Mouse (Mus musculus): ENCODE results near the gene Abhd4. TPM values are rescaled to one million over a fixed set of nuclear protein-coding genes. Genes with fewer than 3 reads are reported as not detected.
A peak's percentile ranks its signal among the peaks of the same experiment; 100 is the strongest.

The Abhd4 gene
- 74.5 and 75.8 TPM in 2 replicates for polyA plus RNA-seq (2012; rRNA removed)

DNA sequence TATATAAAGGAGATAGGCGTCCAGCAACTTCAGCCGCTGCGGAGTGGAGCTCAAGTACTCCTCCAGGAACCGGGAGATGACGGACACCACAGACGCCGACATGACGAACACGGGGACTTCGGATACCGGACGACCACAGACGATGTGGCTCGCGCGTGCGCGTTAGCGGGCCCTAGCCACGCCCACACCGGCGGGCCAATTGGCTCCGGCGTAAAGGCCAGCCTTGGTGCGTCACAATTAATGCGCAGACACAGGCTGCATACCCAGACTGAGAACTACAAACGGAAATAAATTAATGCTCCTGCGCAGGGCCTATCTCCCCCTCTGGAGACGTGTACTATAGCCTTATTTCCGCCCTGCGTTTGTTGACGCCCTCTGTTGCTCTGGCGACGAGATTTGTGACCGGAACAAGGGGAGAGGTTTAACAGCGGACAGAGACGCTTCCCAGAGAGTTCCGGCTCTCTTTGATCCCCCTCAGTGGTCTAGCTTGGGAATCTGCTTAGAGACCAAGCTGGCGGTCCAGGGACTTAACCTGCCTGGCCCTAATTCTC is at the start of gene Abhd4, which contains the start of gene Dad1:
Abhd4 (plus strand) TSS at position 448 of the 551 bp plus-strand sequence.
Dad1 (minus strand) TSS at position 364 of the 551 bp plus-strand sequence.
- Histone ChIP-seq H3K36me3 (ENCODE audit: control insufficient read depth, insufficient read depth, low read length) (no peaks in the 10 kb centered on the region), H3K4me3 (ENCODE audit: insufficient read depth, low read depth, low read length) (peak within 1 kb of the TSS; percentile 86), H3K27me3 (replicated peaks; ENCODE audit: control insufficient read depth, insufficient read depth, low read length) (no peaks in the 10 kb centered on the region), H3K4me1 (ENCODE audit: control insufficient read depth, insufficient read depth, low read length) (peaks cover 19% of the 10 kb centered on the region), H3K27ac (ENCODE audit: insufficient read depth, low read depth, low read length) (peak within 1 kb of the TSS; percentile 84)
- peak; percentile 99 for DNase-seq
- under 1% methylated on average over 39 of the region's 39 CpGs for WGBS
- TF ChIP-seq POLR2A (IDR thresholded peaks at IDR 0.05; ENCODE audit: low read depth, low read length), result peak; percentile 88
- TF ChIP-seq CTCF (conservative IDR thresholded peaks at IDR 0.05; ENCODE audit: insufficient read depth, insufficient read length, low read depth, low read length), result no peak

DNA sequence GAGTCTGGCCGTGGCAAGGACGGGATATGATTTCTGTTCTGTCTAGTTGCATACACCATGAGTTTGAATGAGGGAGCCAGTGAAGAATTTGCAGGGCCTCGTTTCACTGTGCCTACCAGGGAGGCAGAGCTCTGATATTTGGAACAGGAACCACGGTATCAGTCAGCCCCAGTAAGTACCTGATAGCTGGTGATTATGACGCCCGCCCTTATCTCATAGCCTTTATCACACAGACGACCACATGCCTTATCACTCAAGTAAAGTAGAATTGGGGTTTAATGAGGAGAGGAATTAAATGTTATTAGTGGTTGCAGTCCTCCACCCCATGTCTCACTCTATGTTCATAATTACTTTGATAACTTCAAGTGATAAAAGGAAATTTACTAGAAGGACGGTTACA is 49.7 kb upstream of the Abhd4 start:
- Histone ChIP-seq H3K27me3 (replicated peaks; ENCODE audit: control insufficient read depth, insufficient read depth, low read length) (no peaks in the 10 kb centered on the region), H3K36me3 (ENCODE audit: control insufficient read depth, insufficient read depth, low read length) (no peaks in the 10 kb centered on the region), H3K27ac (ENCODE audit: insufficient read depth, low read depth, low read length) (no peak overlapping the region), H3K4me1 (ENCODE audit: control insufficient read depth, insufficient read depth, low read length) (peaks cover 2% of the 10 kb centered on the region; the same call in 1 of the 2 replicates), H3K4me3 (ENCODE audit: insufficient read depth, low read depth, low read length) (no peak overlapping the region)
- TF ChIP-seq CTCF (conservative IDR thresholded peaks at IDR 0.05; ENCODE audit: insufficient read depth, insufficient read length, low read depth, low read length), result no peak
- no peak for TF ChIP-seq POLR2A (IDR thresholded peaks at IDR 0.05; ENCODE audit: low read depth, low read length)
- WGBS, result 85% methylated on average over 8 of the region's 8 CpGs
- DNase-seq, result no peak

DNA sequence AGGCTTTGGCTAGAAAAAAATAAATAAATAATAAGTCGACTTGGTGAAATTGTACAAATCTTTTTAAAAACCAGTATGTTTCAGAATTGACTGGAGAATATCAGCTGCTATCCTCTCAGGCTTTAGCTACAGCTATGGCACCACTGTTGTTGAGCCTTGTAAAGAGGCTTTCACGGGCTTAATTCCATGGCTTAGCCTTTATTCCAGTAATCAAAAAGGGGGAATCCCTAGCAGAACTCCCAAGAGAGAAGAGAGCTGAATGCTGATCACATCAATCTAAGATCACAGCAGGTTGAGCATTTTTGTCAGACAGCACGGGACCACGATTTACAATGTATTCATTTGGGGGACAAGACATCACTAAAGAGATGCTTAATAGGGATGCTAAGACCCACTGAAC is 49.2 kb upstream of the Abhd4 start:
- no peaks in the 10 kb centered on the region for H3K27me3 ChIP-seq (replicated peaks; ENCODE audit: control insufficient read depth, insufficient read depth, low read length)
- H3K4me3 ChIP-seq (ENCODE audit: insufficient read depth, low read depth, low read length), result no peak overlapping the region
- H3K27ac ChIP-seq (ENCODE audit: insufficient read depth, low read depth, low read length), result no peak overlapping the region
- no peak for DNase-seq
- peaks cover 2% of the 10 kb centered on the region; the same call in 1 of the 2 replicates for H3K4me1 ChIP-seq (ENCODE audit: control insufficient read depth, insufficient read depth, low read length)
- 79% methylated on average over 4 of the region's 4 CpGs for WGBS
- no peaks in the 10 kb centered on the region for H3K36me3 ChIP-seq (ENCODE audit: control insufficient read depth, insufficient read depth, low read length)
- TF ChIP-seq POLR2A (IDR thresholded peaks at IDR 0.05; ENCODE audit: low read depth, low read length) (no peak), CTCF (conservative IDR thresholded peaks at IDR 0.05; ENCODE audit: insufficient read depth, insufficient read length, low read depth, low read length) (no peak)

DNA sequence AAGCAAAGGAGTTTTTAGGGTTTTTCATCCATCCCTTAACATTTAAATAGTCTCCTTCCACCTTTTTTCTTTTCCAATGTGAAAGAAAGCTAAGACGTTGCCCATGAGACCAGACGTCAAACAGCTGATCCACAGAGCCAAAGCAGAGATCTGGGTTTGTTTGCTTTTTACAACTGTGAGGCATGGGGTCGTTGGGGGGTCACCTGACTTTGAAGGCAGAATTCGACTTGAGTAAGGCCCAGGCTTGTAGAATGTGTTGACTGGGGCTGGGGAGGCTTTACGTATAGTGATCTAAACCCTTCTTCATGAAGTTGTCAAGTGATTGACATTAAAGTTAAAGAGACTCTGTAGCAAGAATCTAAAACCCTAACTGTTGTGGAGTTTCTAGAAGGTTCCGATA is 48.1 kb upstream of the Abhd4 start:
- H3K4me1 ChIP-seq (ENCODE audit: control insufficient read depth, insufficient read depth, low read length), result peaks cover 2% of the 10 kb centered on the region; the same call in 1 of the 2 replicates
- H3K27me3 ChIP-seq (replicated peaks; ENCODE audit: control insufficient read depth, insufficient read depth, low read length), result no peaks in the 10 kb centered on the region
- WGBS, result 64% methylated on average over 6 of the region's 6 CpGs
- no peaks in the 10 kb centered on the region for H3K36me3 ChIP-seq (ENCODE audit: control insufficient read depth, insufficient read depth, low read length)
- no peak overlapping the region for H3K4me3 ChIP-seq (ENCODE audit: insufficient read depth, low read depth, low read length)
- no peak for DNase-seq
- H3K27ac ChIP-seq (ENCODE audit: insufficient read depth, low read depth, low read length), result peak overlapping the region; percentile 11; the same call in 1 of the 2 replicates
- TF ChIP-seq POLR2A (IDR thresholded peaks at IDR 0.05; ENCODE audit: low read depth, low read length), result no peak
- TF ChIP-seq CTCF (conservative IDR thresholded peaks at IDR 0.05; ENCODE audit: insufficient read depth, insufficient read length, low read depth, low read length), result no peak

DNA sequence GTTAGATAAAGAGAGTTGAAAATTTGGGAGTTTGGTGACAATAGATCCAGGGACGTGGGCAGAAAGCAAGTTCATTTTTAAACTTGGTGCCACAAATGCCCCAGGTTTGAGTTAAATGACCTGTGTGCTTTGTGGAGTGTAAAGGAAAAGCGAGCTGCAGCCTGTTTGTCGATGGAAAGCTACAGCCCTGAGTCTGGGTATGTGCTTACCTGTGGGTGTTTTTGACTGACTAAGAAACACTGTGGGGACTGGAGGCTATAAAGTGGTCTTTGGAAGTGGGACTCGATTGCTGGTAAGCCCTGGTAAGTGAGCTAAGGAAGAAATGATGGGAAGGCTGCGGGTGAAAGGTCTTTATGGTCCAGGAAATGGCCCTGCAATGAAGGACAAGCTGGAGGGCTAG is 47.7 kb upstream of the Abhd4 start:
- no peak overlapping the region for H3K4me3 ChIP-seq (ENCODE audit: insufficient read depth, low read depth, low read length)

DNA sequence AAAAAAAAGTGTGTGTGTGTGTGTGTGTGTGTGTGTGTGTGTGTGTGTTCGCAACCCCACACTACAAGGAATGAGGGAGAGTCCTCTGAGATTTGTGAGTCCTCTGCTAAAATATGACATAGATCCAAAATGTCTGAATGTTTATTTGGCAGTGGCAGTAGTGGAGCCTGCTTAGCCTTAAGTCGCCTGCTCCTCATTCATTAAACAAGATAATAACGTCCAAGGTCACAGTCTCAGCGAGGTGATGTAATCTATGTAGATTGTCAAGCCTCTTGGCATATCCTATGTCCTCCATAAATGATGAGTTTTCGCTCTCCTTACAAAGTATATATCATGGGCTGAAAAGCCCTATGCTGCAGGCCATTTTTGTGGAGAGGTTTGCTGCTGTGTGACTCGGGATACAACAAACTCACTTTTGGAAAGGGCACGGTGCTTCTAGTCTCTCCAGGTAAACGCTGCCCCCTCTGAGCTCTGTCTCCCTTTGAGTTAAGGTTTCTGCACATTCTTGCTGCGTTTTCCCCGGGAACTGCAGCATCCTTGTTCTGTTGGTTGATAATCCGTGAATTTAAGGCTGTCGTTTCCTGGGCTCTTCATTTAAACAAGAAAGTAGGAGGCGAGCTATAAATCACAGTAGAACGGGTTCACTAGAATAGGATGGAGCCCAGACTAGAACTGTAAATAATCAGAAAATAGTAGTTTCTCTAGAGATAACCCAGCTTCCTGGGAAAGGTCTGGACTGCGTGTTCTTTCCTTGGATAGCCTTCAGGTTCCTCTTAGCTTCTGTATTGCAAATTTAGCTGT is 47.0 kb upstream of the Abhd4 start:
- no peaks in the 10 kb centered on the region for H3K27me3 ChIP-seq (replicated peaks; ENCODE audit: control insufficient read depth, insufficient read depth, low read length)

More for the DNA sequence above, 47.7 kb upstream of the Abhd4 start:
- TF ChIP-seq CTCF (conservative IDR thresholded peaks at IDR 0.05; ENCODE audit: insufficient read depth, insufficient read length, low read depth, low read length) (no peak), POLR2A (IDR thresholded peaks at IDR 0.05; ENCODE audit: low read depth, low read length) (no peak)
- Histone ChIP-seq H3K36me3 (ENCODE audit: control insufficient read depth, insufficient read depth, low read length) (no peaks in the 10 kb centered on the region), H3K27me3 (replicated peaks; ENCODE audit: control insufficient read depth, insufficient read depth, low read length) (no peaks in the 10 kb centered on the region), H3K4me1 (ENCODE audit: control insufficient read depth, insufficient read depth, low read length) (peaks cover 2% of the 10 kb centered on the region; the same call in 1 of the 2 replicates), H3K27ac (ENCODE audit: insufficient read depth, low read depth, low read length) (0 out of 2 replicates have a peak overlapping the region, but pooled peaks have one; percentile 3)
- DNase-seq, result peak; percentile 19
- 36% methylated on average over 5 of the region's 5 CpGs for WGBS

DNA sequence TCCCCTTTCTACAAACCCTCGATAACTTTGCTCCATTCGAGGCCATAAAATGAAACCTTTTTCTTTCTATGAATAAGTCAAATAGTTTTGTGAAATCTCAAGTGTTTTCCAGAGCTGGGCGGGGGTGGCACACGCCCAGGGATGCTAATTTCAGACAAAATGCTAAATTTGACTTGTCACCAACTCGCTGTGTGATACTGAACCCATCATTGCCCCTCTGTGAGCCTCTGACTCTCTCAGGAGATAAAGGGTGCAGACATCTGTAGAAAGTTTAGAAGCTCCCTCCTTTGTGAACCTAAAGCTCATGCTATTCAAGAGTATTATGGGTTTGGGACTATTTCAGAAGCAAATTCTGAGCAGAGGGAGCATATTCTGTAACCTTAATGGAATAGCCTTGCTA is 46.1 kb upstream of the Abhd4 start:
- WGBS, result 89% methylated on average over 5 of the region's 5 CpGs

More for the DNA sequence above, 47.0 kb upstream of the Abhd4 start:
- TF ChIP-seq POLR2A (IDR thresholded peaks at IDR 0.05; ENCODE audit: low read depth, low read length) (no peak), CTCF (conservative IDR thresholded peaks at IDR 0.05; ENCODE audit: insufficient read depth, insufficient read length, low read depth, low read length) (no peak)
- H3K36me3 ChIP-seq (ENCODE audit: control insufficient read depth, insufficient read depth, low read length), result no peaks in the 10 kb centered on the region
- DNase-seq, result no peak
- 0 out of 2 replicates have a peak overlapping the region, but pooled peaks have one; percentile 3 for H3K27ac ChIP-seq (ENCODE audit: insufficient read depth, low read depth, low read length)
- WGBS, result 55% methylated on average over 15 of the region's 15 CpGs
- peaks cover 2% of the 10 kb centered on the region; the same call in 1 of the 2 replicates for H3K4me1 ChIP-seq (ENCODE audit: control insufficient read depth, insufficient read depth, low read length)
- no peak overlapping the region for H3K4me3 ChIP-seq (ENCODE audit: insufficient read depth, low read depth, low read length)

More for the DNA sequence above, 46.1 kb upstream of the Abhd4 start:
- no peaks in the 10 kb centered on the region for H3K27me3 ChIP-seq (replicated peaks; ENCODE audit: control insufficient read depth, insufficient read depth, low read length)
- peaks cover 2% of the 10 kb centered on the region; the same call in 1 of the 2 replicates for H3K4me1 ChIP-seq (ENCODE audit: control insufficient read depth, insufficient read depth, low read length)
- TF ChIP-seq CTCF (conservative IDR thresholded peaks at IDR 0.05; ENCODE audit: insufficient read depth, insufficient read length, low read depth, low read length) (no peak), POLR2A (IDR thresholded peaks at IDR 0.05; ENCODE audit: low read depth, low read length) (no peak)
- DNase-seq, result no peak
- no peak overlapping the region for H3K4me3 ChIP-seq (ENCODE audit: insufficient read depth, low read depth, low read length)
- no peak overlapping the region for H3K27ac ChIP-seq (ENCODE audit: insufficient read depth, low read depth, low read length)
- no peaks in the 10 kb centered on the region for H3K36me3 ChIP-seq (ENCODE audit: control insufficient read depth, insufficient read depth, low read length)
